Mouse (Mus musculus): ENCODE measurements around the gene Hist1h2ab.

Hist1h2ab gene

GRCm38 (mm10) chr13:23738677-23739068 lies 12.3 kb upstream of the Hist1h2ab start, which contains the start of gene Hist1h1c:
Gene Hist1h1c, plus strand, starts transcription at chr13:23738808.
- DNase-seq: peak; percentile 88 to 90

DNA sequence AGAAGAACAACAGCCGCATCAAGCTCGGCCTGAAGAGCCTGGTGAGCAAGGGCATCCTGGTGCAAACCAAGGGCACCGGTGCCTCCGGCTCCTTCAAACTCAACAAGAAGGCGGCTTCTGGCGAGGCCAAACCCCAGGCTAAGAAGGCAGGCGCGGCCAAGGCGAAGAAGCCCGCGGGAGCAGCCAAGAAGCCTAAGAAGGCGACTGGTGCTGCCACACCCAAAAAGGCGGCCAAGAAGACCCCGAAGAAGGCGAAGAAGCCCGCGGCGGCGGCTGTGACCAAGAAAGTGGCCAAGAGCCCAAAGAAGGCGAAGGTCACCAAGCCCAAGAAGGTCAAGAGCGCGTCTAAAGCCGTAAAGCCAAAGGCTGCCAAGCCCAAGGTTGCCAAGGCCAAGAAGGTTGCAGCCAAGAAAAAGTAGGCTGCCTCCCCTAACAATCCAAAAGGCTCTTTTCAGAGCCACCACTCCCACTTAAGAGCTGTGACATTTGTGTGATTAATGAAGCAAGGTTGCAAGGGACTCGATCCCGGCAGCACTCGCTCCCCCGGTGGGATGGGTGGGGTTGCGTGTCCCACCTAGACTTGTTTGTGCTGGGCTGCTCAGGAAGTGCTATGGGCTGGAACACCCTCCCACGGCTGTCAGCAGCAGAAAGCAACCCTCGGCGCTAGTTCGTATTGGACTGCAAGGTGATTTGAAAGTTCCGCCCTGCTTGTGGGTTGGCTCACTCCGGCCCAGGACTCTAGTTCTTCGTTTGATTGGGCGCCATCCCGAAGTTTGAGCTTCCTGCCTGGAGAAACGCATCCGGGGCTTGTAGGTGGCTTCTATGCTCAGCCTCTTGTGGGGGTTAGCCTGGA lies 11.6 kb upstream of the Hist1h2ab start:
- DNase-seq: peak; percentile 97

GRCm38 (mm10) chr13:23739922-23740252 lies 11.0 kb upstream of the Hist1h2ab start:
- DNase-seq: no peak

DNA sequence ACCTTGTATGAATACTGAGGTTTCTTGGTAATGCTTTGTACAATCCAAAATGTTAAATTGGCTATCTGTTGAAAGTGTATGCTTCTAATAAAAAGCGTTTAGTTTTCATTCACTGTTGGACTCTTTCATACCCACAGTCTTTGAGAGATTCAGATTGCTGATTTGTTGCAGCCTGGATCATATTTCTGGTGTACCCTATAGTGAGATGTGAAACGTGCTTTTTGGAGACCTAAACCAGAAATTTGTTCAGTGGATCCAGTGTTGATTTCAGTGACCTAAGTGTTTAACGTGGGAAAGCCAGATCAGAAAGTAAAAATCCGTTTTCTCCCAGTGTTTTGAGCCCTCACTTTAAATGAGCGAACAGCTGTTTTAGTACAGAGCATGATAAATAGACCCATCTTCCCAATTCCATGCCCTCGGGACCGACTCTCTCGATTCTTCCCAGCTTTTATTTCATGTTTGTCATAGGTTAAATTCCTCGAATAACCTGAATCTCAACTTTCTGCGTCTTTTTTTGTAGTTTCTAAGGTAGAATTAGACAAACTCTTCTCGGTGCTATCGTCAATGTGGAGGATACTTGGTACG lies 10.6 kb upstream of the Hist1h2ab start:
- DNase-seq: no peak

- DNase-seq: no peak
These were observed 10.0 kb upstream of the Hist1h2ab start for GRCm38 (mm10) chr13:23740910-23741309.

DNA sequence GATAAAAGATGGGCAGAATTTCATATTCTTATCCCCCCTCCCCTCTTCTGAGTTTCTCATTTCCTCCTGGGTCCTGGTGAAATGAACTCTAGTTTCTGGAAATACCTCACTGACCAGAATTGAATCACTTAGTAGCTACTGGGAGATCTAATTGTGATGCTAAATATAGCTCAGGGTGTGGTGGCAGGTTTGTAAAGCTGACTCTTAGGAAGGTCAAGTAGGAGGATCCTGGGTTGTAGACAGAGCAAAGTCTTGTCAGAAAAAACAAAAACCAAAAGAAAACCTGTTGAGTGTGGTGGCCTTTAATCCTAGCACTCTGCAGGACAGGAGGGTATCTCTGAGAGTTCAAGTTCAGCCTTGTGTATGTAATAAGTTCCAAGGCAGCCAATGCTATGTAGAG lies 8.9 kb upstream of the Hist1h2ab start:
- DNase-seq: no peak

DNA sequence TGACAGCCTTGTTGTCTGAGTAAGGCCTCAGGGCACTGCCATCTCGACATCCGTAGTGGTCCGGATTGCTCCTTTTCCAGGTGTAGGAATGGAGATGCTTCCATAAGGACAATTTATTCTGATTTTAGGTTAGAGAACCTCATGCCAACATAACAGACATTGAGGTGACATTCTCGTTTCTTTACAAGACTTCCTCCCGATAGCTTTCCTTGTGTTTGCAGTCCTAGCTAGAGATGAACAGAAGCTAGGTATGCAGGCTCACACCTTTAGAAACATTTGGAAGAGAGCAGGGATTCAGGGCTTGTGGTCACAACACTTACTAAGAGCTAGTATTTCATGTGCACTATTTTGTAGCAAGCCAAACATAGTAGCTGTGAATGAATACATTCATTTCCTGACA lies 7.7 kb upstream of the Hist1h2ab start:
- DNase-seq: no peak

DNA sequence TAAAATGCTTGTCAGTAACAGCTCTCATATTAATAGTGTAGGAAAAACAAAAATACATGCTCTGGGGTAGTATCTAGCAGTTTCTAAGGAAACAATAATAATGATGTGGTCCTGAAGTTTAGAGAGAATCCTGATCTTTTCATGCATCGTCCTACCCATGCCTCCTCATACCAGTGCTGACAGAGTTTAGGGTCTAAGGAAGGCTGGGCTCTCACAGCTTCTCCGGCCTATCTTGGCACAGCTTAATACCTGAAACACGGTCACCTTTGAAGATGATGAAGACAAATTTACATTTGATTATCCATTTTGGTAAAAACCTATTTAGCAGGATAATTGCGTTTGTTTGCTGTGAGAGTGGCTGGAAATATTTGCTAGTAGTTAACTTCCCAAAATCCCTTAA lies 7.0 kb upstream of the Hist1h2ab start:
- no peak for DNase-seq

- DNase-seq: no peak
These were observed 6.2 kb upstream of the Hist1h2ab start for GRCm38 (mm10) chr13:23744421-23745380.

- peak; percentile 79 to 84 for DNase-seq
These were observed 5.4 kb upstream of the Hist1h2ab start, which contains the start of gene Hist1h3c for GRCm38 (mm10) chr13:23745381-23746161. Gene Hist1h3c, minus strand, starts transcription at chr13:23745602.

DNA sequence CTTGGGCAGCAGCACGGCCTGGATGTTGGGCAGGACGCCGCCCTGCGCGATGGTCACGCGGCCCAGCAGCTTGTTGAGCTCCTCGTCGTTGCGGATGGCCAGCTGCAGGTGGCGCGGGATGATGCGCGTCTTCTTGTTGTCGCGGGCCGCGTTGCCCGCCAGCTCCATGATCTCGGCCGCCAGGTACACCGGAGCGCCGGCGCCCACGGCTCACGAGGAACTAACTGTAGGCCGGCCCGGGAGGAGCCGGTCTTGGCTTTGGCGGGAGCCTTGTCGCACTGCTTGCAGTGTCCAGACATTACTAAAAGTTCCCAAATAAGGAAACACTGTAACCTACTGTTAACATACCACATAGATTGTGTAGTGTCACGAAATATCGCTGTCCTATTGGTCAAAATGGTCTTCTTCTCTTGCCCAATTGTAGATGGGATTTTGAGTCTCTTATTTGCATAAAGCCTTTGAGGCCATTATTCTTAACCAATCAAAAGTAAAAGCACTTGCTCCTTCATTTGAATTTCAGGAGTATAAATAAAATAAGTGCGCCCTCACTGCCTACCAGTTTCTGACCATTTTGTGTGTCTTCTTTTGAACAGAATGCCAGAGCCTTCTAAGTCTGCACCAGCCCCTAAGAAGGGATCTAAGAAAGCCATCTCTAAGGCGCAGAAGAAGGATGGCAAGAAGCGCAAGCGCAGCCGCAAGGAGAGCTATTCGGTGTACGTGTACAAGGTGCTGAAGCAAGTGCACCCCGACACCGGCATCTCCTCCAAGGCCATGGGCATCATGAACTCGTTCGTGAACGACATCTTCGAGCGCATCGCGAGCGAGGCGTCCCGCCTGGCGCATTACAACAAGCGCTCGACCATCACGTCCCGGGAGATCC lies 4.5 kb upstream of the Hist1h2ab start, which contains the start of gene Hist1h2bb:
Gene Hist1h2bb (plus strand): TSS at position 534 of the 880 bp plus-strand sequence.
- peak; percentile 56 to 66 for DNase-seq

DNA sequence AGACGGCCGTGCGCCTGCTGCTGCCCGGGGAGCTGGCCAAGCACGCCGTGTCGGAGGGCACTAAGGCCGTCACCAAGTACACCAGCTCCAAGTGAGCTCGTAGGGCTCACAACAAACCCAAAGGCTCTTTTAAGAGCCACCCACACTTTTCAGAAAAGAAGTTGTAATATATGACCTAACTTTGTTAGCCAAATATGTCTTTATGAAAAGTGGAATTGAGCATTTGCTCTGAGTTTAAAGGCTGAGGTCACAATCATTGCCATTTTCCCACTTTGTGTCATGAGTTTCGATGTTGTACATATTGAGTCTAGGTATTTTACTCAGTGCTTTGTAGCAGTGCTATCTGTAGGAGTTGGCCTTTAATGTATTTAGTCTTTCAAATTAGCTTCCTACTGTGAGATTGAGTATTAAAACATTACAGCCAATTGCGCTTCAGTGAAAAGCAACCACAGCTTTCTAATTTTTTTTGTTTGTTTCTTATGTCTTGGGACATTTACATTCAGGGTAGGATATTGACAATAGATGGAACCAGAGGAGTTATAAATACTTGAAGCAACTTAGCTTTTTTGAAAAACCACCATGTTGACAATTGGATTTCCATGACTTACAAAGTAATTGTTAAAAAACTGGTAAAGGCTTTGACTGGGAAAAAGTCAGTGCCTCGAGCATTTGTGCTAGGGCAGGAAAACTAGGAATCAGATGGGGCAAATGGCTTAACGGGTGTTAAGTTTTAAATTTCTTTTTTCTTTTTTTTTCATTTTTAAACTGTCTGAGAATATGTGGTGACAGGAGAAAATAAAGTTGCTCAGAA lies 3.6 kb upstream of the Hist1h2ab start:
- DNase-seq: no peak

GRCm38 (mm10) chr13:23747892-23748288 lies 3.0 kb upstream of the Hist1h2ab start:
- no peak for DNase-seq

- no peak for DNase-seq
These were observed 1.3 kb upstream of the Hist1h2ab start for GRCm38 (mm10) chr13:23749563-23750121.

GRCm38 (mm10) chr13:23751478-23751956 lies 591 bp downstream of the Hist1h2ab start:
- DNase-seq: no peak

GRCm38 (mm10) chr13:23752067-23752741 lies 1.3 kb downstream of the Hist1h2ab start, which contains the start of gene Hist1h3b:
Gene Hist1h3b, plus strand, starts transcription at chr13:23752267.
- peak; percentile 72 to 77 for DNase-seq

DNA sequence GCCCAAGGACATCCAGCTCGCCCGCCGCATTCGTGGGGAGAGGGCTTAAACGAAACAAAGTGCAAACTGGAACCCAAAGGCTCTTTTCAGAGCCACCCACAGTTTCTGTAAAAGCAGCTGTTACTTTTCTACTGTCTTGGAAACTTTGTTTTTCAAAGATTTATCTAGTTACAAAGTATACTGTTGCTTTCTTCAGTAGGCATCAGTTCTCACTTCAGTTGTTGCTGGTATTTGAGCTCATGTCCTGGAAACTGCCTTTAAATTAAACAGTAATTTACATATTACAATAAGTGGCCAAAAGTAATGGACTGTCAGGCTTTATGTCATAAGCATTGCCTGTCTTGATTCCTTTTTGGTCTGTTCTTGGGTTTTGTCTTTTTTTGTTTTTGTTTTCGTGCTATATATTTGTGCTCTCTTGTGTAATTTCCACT lies 1.8 kb downstream of the Hist1h2ab start:
- DNase-seq: no peak

DNA sequence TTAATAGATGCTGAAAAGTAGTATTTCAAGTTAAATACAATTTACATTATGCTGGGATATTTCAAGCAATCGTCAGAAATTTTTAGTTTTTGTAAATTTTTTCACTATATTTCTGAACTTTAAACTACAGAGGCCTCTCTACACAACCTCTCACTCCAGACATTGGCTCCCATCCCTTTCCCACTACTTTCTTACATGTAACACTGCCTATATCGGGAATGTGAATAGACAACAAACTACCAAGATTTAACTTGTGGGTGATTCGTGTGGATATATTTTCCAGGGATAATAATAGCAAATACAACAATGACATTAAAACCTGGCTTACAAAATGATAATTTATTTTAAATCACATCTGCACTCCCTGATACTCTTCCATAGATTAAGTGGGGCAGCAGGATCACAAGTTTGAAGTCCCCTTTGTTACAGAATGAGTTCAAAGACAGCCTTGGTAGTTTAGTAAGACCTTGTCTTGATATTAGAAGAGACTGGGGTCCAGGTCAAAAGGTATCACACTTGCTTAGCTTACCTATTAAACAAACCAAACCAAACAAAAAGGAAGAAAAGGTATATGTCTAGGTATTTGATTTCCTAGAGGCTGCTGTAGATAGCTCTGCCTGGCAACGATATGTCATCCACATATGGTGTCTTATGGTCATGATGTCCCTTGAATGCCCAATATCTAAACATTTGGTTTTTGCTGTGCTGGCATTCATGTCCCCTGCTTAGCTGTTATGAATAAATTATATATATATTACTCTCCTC lies 2.6 kb downstream of the Hist1h2ab start:
- DNase-seq: no peak
